Mouse (Mus musculus) forebrain, embryonic 16.5 days (tissue): ENCODE results near the gene Zfp609. TPM values are rescaled to one million over a fixed set of nuclear protein-coding genes. Genes with fewer than 3 reads are reported as not detected.

Source experiments
- ATAC-seq: fragments of 200-750 bp; cut with Nextera tagmentation; 2 replicates; pipeline ENCODE4 v1.8.0; 2017; ENCODE audit warnings: mild to moderate bottlenecking, moderate library complexity
- H3K27ac ChIP-seq: fragments of 300-500 bp; sonication (generic); 2 replicates; pipeline ENCODE4 v1.5.1; 2014; ENCODE audit warnings: low read length, control low read depth
- H3K27me3 ChIP-seq: fragments of 300-500 bp; sonication (generic); replicated peaks from 2 replicates; pipeline ENCODE4 v1.6.1; 2014; ENCODE audit warnings: low read length; ENCODE audit not compliant: control insufficient read depth, insufficient read depth
- H3K36me3 ChIP-seq: fragments of 300-500 bp; sonication (generic); 2 replicates; pipeline ENCODE4 v1.6.1; 2014; ENCODE audit not compliant: control insufficient read depth, insufficient read depth
- H3K4me1 ChIP-seq: fragments of 300-500 bp; sonication (generic); replicated peaks from 2 replicates; pipeline ENCODE4 v1.6.1; 2014; ENCODE audit warnings: low read length; ENCODE audit not compliant: control insufficient read depth, insufficient read depth
- H3K4me2 ChIP-seq: fragments of 300-500 bp; sonication (generic); 2 replicates; pipeline ENCODE4 v1.6.1; 2014; ENCODE audit warnings: mild to moderate bottlenecking, low read length, control low read depth
- H3K4me3 ChIP-seq: fragments of 300-500 bp; sonication (generic); replicated peaks from 2 replicates; pipeline ENCODE4 v1.5.1; 2014; ENCODE audit warnings: mild to moderate bottlenecking, low read length, control low read depth
- H3K9ac ChIP-seq: fragments of 300-500 bp; sonication (generic); replicated peaks from 2 replicates; pipeline ENCODE4 v1.6.1; 2014; ENCODE audit warnings: low read depth, low read length, control low read depth
- H3K9me3 ChIP-seq: fragments of 300-500 bp; sonication (generic); 2 replicates; pipeline ENCODE4 v1.6.1; 2016; ENCODE audit warnings: low read length; ENCODE audit not compliant: control insufficient read depth
- WGBS: fragments of 180-500 bp; shearing (Covaris S2); extraction: QIAGEN DNeasy Blood & Tissue Kit; methylation state at CpG from one replicate; pipeline ENCODE4 v1.1.7; 2014; 5-methylcytosine and 5-hydroxymethylcytosine counted together
- polyA plus RNA-seq: library from polyadenylated mRNA; unstranded; fragments of >200 nt; fragmentation: Nextera tagmentation; extraction: Ambion mirVana; gene quantifications from 2 replicates; pipeline ENCODE4 v1.2.1, GENCODE M21; 2015

Gene Zfp609
- polyA plus RNA-seq, 1 experiment from 2014 or later: 7.7 TPM

GRCm38 (mm10) chr9:65649997-65650396 is 177.4 kb downstream of the Zfp609 start:
- no peaks in the 10 kb centered on the region for H3K27me3 ChIP-seq
- ATAC-seq: no peak
- no peak overlapping the region for H3K27ac ChIP-seq
- H3K9ac ChIP-seq: no peak overlapping the region
- H3K36me3 ChIP-seq: no peaks in the 10 kb centered on the region
- WGBS: 75% methylated on average over 1 of the region's 1 CpGs
- no peak overlapping the region for H3K4me2 ChIP-seq
- no peaks in the 10 kb centered on the region for H3K4me1 ChIP-seq
- no peak overlapping the region for H3K4me3 ChIP-seq
- H3K9me3 ChIP-seq: no peaks in the 10 kb centered on the region

- no peak overlapping the region for H3K4me2 ChIP-seq
- no peak for ATAC-seq
Measured at GRCm38 (mm10) chr9:65648730-65649129, 178.6 kb downstream of the Zfp609 start.

GRCm38 (mm10) chr9:65646782-65647181 is 180.6 kb downstream of the Zfp609 start:
- no peak overlapping the region for H3K9ac ChIP-seq
- no peaks in the 10 kb centered on the region for H3K36me3 ChIP-seq
- 90% methylated on average over 2 of the region's 2 CpGs for WGBS
- no peak overlapping the region for H3K27ac ChIP-seq
- no peak overlapping the region for H3K4me3 ChIP-seq
- H3K4me1 ChIP-seq: no peaks in the 10 kb centered on the region
- no peaks in the 10 kb centered on the region for H3K9me3 ChIP-seq
- H3K4me2 ChIP-seq: no peak overlapping the region
- no peak for ATAC-seq
- no peaks in the 10 kb centered on the region for H3K27me3 ChIP-seq

More at GRCm38 (mm10) chr9:65648730-65649129, 178.6 kb downstream of the Zfp609 start:
- Histone ChIP-seq H3K27ac (no peak overlapping the region), H3K4me3 (no peak overlapping the region), H3K27me3 (no peaks in the 10 kb centered on the region), H3K36me3 (no peaks in the 10 kb centered on the region), H3K4me1 (no peaks in the 10 kb centered on the region), H3K9ac (no peak overlapping the region), H3K9me3 (no peaks in the 10 kb centered on the region)
- WGBS: 95% methylated on average over 13 of the region's 13 CpGs

- no peak overlapping the region for H3K4me3 ChIP-seq
- H3K9ac ChIP-seq: no peak overlapping the region
- no peaks in the 10 kb centered on the region for H3K27me3 ChIP-seq
- H3K9me3 ChIP-seq: no peaks in the 10 kb centered on the region
- no peak for ATAC-seq
- H3K36me3 ChIP-seq: no peaks in the 10 kb centered on the region
- WGBS: 55% methylated on average over 3 of the region's 3 CpGs
- H3K4me2 ChIP-seq: no peak overlapping the region
- H3K27ac ChIP-seq: no peak overlapping the region
- no peaks in the 10 kb centered on the region for H3K4me1 ChIP-seq
Measured at GRCm38 (mm10) chr9:65645984-65646383, 181.4 kb downstream of the Zfp609 start.

DNA sequence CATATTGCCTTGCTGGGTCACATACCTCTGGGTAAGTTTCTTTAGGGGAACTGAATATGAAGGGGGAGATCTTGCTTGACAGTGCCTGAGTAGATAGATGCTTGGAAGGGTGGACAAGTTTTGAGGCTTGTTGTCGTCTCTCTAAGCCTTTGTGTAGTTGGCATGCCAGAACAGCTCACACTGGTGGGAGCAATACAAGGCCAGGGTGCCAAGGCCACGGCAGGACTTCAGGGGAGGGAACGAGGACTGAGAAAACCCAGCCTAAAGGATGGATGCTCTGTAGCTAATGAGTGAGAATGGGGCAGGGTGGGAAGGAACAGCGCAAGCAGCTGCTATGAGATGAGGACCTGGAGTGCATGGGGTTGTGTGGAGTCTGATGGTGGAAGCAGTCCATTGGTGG is 182.4 kb downstream of the Zfp609 start:
- H3K36me3 ChIP-seq: no peaks in the 10 kb centered on the region
- H3K4me1 ChIP-seq: no peaks in the 10 kb centered on the region
- H3K9me3 ChIP-seq: no peaks in the 10 kb centered on the region
- no peak for ATAC-seq
- no peak overlapping the region for H3K4me2 ChIP-seq
- H3K4me3 ChIP-seq: no peak overlapping the region
- no peak overlapping the region for H3K27ac ChIP-seq
- 92% methylated on average over 4 of the region's 4 CpGs for whole genome bisulfite sequencing
- no peaks in the 10 kb centered on the region for H3K27me3 ChIP-seq
- H3K9ac ChIP-seq: no peak overlapping the region

DNA sequence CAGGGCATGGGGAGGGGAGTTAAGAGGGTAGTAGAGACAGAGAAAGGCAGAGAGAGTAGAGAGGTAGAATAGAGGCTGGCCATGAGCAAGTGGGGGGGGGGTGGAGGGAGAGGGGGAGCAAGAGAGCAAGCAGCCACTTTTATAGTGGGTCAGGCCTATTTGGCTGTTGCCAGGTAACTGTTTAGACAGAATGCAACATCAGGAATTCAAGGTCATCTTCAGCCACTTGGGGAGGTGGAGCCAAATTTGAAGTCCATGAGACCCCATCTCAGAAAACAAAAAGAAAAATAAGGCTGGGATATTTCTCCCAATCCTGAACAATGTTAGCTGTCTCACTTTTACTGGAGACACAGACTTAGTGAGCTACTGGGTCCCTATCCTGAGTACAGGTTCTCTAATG is 184.8 kb downstream of the Zfp609 start:
- no peaks in the 10 kb centered on the region for H3K27me3 ChIP-seq
- H3K36me3 ChIP-seq: no peaks in the 10 kb centered on the region
- no peaks in the 10 kb centered on the region for H3K9me3 ChIP-seq
- no peak overlapping the region for H3K9ac ChIP-seq
- H3K4me3 ChIP-seq: no peak overlapping the region
- H3K4me1 ChIP-seq: no peaks in the 10 kb centered on the region
- H3K4me2 ChIP-seq: no peak overlapping the region
- H3K27ac ChIP-seq: no peak overlapping the region
- no peak for ATAC-seq

Other genes starting within 250 kb of the Zfp609 start
- gene Plekho2, start 247.5 kb downstream of the Zfp609 start, polyA plus RNA-seq: 4.7 and 5.7 TPM in 2 replicates
- gene Pif1, start 240.4 kb downstream of the Zfp609 start, polyA plus RNA-seq: 8.9 and 10.2 TPM in 2 replicates
- gene Rbpms2, start 197.9 kb downstream of the Zfp609 start, polyA plus RNA-seq: 3.2 and 3.4 TPM in 2 replicates
- gene Oaz2, start 159.6 kb downstream of the Zfp609 start, polyA plus RNA-seq: 345 and 364 TPM in 2 replicates
- 57.7 and 59.9 TPM in 2 replicates for gene Pclaf, start 62.7 kb upstream of the Zfp609 start, polyA plus RNA-seq
- gene Trip4, start 81.2 kb upstream of the Zfp609 start, polyA plus RNA-seq: 27.0 and 27.5 TPM in 2 replicates
- gene Csnk1g1, start 81.4 kb upstream of the Zfp609 start, polyA plus RNA-seq: 26.2 and 27.8 TPM in 2 replicates
- 325 and 326 TPM in 2 replicates for gene Ppib, start 232.7 kb upstream of the Zfp609 start, polyA plus RNA-seq
- 4.5 and 8.1 TPM in 2 replicates for gene Snx22, start 242.2 kb upstream of the Zfp609 start, polyA plus RNA-seq